ENCODE assay signal across 1 mouse cellular context in the genomic region with DNA sequence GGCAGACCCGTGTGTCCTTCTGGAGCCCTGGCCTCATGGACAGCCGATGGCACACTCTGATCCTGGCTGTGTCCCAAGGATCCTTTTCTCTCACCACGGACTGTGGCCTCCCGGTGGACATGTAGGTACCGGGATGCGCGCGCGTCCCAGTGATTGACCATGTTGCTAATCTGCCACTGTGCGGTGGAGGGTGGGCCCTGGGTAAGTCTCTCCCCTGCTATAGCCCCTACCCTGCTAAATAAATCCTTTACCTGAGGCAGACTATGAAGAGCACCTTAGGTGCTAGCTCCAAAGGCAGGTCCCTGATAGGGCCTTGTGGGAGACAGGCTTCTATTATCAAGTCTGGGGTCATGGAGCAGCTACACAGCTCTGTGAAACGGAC.
TF ChIP-seq lines count a peak whose summit lies in the region.

No protein-coding gene starts in this region.

TF ChIP-seq in MEL, 35 proteins besides CTCF, POLR2A, EP300 and RAD21 (continued from another document):
- TF ChIP-seq UBTF (IDR thresholded peaks at IDR 0.05; ENCODE audit: borderline replicate concordance, insufficient read depth, low read depth, low read length) = no peak
- TF ChIP-seq ZMIZ1 (IDR thresholded peaks at IDR 0.05; ENCODE audit: low read depth, low read length) = no peak
- no peak for TF ChIP-seq CHD1 (IDR thresholded peaks at IDR 0.05; ENCODE audit: low read depth, low read length)
- no peak for TF ChIP-seq MAZ (IDR thresholded peaks at IDR 0.05; ENCODE audit: low read depth, low read length)
- no peak for TF ChIP-seq CHD2 (IDR thresholded peaks at IDR 0.05; ENCODE audit: low read length)
- no peak for TF ChIP-seq BHLHE40 (IDR thresholded peaks at IDR 0.05; ENCODE audit: borderline replicate concordance, low read depth, low read length)
- no peak for TF ChIP-seq NELFE (IDR thresholded peaks at IDR 0.05; ENCODE audit: low read depth, low read length)
- no peak for TF ChIP-seq HCFC1 (IDR thresholded peaks at IDR 0.05; ENCODE audit: low read depth, low read length)
- no peak for TF ChIP-seq POLR2AphosphoS2 (IDR thresholded peaks at IDR 0.05; ENCODE audit: low read length)
